Mouse (Mus musculus) adrenal gland, postnatal 25 days (tissue): ENCODE measurements around the gene Mras. TPM values are rescaled to one million over a fixed set of nuclear protein-coding genes. Genes with fewer than 3 reads are reported as not detected.

Source experiments
- DNase-seq: peaks from one replicate; pipeline ENCODE4 v3.0.0; 2021; ENCODE audit warnings: mixed read lengths
- total RNA-seq: library from RNA; stranded (reverse); gene quantifications from 2 replicates; pipeline ENCODE4 v1.2.3, GENCODE M21; 2021

The Mras gene
- total RNA-seq, 1 experiment from 2014 or later, result 40.4 TPM

- no peak for DNase-seq
Measured at GRCm38 (mm10) chr9:99440941-99441340, 3.8 kb upstream of the Mras start.

GRCm38 (mm10) chr9:99439064-99439463, 1.9 kb upstream of the Mras start:
- DNase-seq, result no peak

GRCm38 (mm10) chr9:99437781-99438565, 792 bp upstream of the Mras start:
- no peak for DNase-seq

GRCm38 (mm10) chr9:99436182-99437030, 775 bp downstream of the Mras start:
- peak; percentile 88 for DNase-seq

GRCm38 (mm10) chr9:99435619-99436181, 1.5 kb downstream of the Mras start:
- peak; percentile 59 for DNase-seq

- DNase-seq, result peak; percentile 45
Measured at GRCm38 (mm10) chr9:99434892-99435618, 2.1 kb downstream of the Mras start.

GRCm38 (mm10) chr9:99432478-99432877, 4.7 kb downstream of the Mras start:
- no peak for DNase-seq

- no peak for DNase-seq
Measured at GRCm38 (mm10) chr9:99431963-99432362, 5.2 kb downstream of the Mras start.

GRCm38 (mm10) chr9:99431346-99431745, 5.8 kb downstream of the Mras start:
- no peak for DNase-seq

GRCm38 (mm10) chr9:99430806-99431205, 6.4 kb downstream of the Mras start:
- no peak for DNase-seq

GRCm38 (mm10) chr9:99429845-99430244, 7.3 kb downstream of the Mras start:
- no peak for DNase-seq

- no peak for DNase-seq
Measured at GRCm38 (mm10) chr9:99428601-99429331, 8.4 kb downstream of the Mras start.

GRCm38 (mm10) chr9:99425262-99425661, 11.9 kb downstream of the Mras start:
- DNase-seq, result no peak

GRCm38 (mm10) chr9:99424574-99424863, 12.7 kb downstream of the Mras start:
- no peak for DNase-seq

GRCm38 (mm10) chr9:99423692-99424573, 13.2 kb downstream of the Mras start:
- DNase-seq, result no peak

- DNase-seq, result no peak
Measured at GRCm38 (mm10) chr9:99421914-99422313, 15.3 kb downstream of the Mras start.

GRCm38 (mm10) chr9:99419951-99420701, 17.1 kb downstream of the Mras start:
- no peak for DNase-seq

GRCm38 (mm10) chr9:99418377-99418776, 18.8 kb downstream of the Mras start:
- no peak for DNase-seq

- no peak for DNase-seq
Measured at GRCm38 (mm10) chr9:99417288-99417846, 19.8 kb downstream of the Mras start.

- DNase-seq, result no peak
Measured at GRCm38 (mm10) chr9:99416809-99417208, 20.4 kb downstream of the Mras start.
